Mouse (Mus musculus): ENCODE results near the gene F11. TPM values are rescaled to one million over a fixed set of nuclear protein-coding genes. Genes with fewer than 3 reads are reported as not detected.

The F11 gene
- not detected for total RNA-seq (2021)
- long read RNA-seq, experiment 1 = 0 reads
- long read RNA-seq, experiment 2 = 0 reads

DNA sequence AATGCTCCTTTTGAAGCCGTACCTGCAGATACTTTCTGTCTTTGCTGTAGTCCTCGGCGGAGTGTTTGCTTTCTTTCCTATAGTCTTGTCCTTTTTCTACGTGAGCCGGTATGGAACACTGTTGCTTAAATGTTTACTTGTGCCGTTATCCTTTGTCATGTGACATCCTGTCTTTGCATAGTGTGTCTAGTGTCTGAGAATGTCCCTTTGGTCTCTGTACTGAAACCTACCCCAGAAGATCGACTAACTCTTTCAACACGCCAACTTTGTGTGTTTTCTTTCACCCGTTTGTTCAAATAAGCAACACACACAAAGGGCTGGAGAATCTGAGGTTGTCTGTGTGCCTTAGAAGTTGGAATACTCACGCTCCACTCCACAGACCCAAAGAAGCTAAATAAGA lies at the start of gene F11:
F11 (minus strand) TSS at position 112 of the 400 bp plus-strand sequence.
- no peak within 1 kb of the TSS for H3K27ac ChIP-seq
- DNase-seq (ENCODE audit: low spot score in 2 of 2) = no peak
- no peak within 1 kb of the TSS for H3K4me3 ChIP-seq
- no peak for TF ChIP-seq CTCF (conservative IDR thresholded peaks at IDR 0.05)

DNA sequence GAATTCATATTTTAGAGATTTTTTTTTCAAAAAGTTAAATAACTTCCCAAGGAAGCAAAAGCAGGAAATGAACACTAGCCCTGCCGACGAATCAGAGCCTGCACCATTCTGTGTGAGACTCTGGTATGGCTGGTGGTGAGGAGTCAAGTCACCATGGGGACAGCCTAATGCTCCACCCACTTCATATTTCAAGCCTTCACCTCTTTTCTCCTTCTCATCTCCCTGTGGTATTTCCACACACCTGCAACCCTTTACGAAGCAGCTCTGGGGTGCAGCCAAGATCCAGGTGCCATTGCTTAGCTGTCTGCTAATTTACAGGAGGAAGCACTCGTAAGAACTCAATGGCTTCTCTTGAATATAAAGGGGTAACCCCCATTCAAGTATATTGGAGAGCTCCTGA lies 49.1 kb upstream of the F11 start:
- no peak overlapping the region for H3K4me3 ChIP-seq
- no peak overlapping the region for H3K27ac ChIP-seq
- TF ChIP-seq CTCF (conservative IDR thresholded peaks at IDR 0.05) = no peak
- no peak for DNase-seq (ENCODE audit: low spot score in 2 of 2)

DNA sequence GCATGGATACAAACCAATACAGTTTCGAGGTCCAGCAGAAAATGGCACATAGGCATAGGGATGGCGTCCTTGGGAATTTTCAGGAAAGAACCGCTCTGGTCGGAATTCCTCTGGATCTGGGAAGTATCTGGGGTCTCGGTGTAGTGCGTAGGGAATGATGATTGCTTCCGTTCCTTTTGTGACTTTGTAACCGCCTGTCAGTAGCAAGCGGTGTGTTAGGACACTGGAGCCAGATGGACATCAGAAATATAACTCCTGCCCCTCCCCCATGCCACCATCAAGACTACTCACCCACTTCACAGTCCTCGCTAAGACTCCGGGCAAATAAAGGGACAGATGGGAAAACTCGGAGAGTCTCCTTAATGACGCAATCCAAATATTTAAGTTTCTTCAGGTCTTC lies 46.5 kb upstream of the F11 start, which contains the start of gene Gm45753:
Gm45753 (minus strand) TSS at position 101 of the 400 bp plus-strand sequence.
- no peak for TF ChIP-seq CTCF (conservative IDR thresholded peaks at IDR 0.05)
- no peak within 1 kb of the TSS for H3K4me3 ChIP-seq
- no peak within 1 kb of the TSS for H3K27ac ChIP-seq
- no peak for DNase-seq (ENCODE audit: low spot score in 2 of 2)

DNA sequence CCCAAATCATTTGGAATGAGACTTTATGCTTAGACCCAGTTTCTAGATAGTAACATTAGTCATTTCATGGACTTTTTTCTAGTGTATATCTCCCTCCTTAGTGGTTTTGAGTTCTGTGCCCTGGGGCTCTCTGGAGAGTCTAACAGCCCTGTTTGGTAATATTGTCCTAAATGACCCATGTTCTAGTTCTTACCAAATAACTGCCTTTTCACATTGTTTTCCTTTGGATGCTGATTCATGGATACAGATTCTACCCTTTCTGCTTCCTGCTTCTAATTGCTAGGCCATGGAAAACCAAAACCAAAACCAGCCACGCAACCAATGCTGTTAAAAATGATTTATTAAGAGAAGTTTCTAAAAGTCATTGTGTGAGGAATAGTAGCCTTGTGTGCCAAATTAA lies 43.6 kb upstream of the F11 start:
- H3K4me3 ChIP-seq = no peak overlapping the region
- DNase-seq (ENCODE audit: low spot score in 2 of 2) = no peak
- no peak for TF ChIP-seq CTCF (conservative IDR thresholded peaks at IDR 0.05)
- no peak overlapping the region for H3K27ac ChIP-seq

DNA sequence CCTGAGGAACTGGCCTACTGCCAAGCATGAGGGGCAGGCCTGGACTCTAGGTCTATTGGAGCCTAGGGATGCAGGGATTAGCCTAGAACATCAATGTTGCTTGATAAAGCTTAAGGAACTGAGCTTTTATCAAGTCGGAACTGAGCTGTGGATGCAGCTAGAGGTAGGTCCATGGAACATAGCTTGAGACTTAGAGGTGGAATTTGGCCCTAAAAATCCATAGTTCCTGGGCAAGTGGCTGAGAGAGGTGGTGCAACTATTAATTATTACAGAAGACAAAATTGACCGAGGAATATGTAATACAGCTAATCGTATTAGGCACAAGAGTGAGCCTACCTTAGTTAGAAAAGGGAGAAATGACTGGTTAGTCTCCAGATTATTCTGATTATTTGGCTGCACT lies 42.5 kb upstream of the F11 start:
- no peak for TF ChIP-seq CTCF (conservative IDR thresholded peaks at IDR 0.05)
- Histone ChIP-seq H3K4me3 (no peak overlapping the region), H3K27ac (no peak overlapping the region)
- DNase-seq (ENCODE audit: low spot score in 2 of 2) = no peak

DNA sequence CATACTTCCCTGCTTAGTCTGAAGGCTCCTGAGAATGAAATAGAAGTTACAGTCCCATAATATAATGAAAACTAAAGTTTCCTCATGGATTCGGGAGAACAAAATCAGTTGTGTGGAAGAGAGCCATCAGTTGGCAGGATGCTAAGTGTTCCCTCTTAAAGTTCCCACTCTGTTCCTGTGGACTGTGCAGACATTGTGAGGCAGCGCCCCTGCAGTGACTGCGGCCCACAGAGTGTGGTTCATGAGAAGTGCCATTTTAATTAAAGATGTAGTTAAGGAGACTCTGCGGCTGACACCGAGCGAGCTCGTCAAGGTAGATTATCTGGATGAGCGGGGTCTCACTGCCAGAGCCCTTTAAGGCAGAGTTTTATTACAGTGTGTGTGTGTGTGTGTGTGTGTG lies 40.6 kb upstream of the F11 start:
- Histone ChIP-seq H3K27ac (no peak overlapping the region), H3K4me3 (no peak overlapping the region)
- DNase-seq (ENCODE audit: low spot score in 2 of 2) = no peak
- peak; percentile 22; the same call in 1 of the 2 replicates for TF ChIP-seq CTCF (conservative IDR thresholded peaks at IDR 0.05)

DNA sequence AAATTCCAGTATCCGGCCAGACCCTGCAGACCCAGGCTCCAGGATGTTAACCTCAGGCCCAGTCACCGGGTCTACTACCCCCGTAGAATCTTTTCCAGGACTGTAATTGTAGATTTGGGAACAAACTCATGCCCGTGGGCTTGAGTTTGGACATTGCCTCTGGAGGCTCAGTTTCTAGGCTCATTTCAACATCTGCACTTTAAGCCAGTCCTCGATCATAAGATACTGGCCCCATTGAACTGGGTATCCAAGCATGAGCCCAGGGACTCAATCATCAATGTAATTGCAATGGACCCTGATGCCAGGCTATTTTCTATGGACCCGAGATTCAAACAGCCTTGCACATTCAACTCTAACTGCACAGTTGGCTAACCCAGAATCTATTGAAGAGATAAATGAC lies 33.4 kb upstream of the F11 start:
- TF ChIP-seq CTCF (conservative IDR thresholded peaks at IDR 0.05) = no peak

DNA sequence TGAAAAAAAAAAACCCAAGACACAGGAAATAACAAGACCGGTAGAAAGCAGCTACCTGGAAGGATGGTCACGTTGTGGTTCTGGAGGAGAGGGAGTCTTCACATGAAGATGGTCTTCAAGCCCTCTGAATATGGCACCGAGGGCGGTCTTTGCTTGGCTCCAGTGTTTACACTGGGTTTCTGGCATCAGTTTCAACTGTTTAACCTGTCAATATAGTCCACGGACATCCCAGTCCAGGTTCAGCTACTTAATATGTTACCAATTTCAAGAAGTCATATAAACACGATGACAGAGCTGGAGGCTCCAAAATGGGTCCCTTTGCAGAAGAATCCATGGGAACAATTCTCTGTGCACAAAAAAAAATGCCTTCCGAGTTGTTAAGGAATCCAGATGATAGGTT lies 32.9 kb upstream of the F11 start, which contains the start of gene Klkb1:
Klkb1 (minus strand) TSS at position 173 of the 400 bp plus-strand sequence.
- no peak for TF ChIP-seq CTCF (conservative IDR thresholded peaks at IDR 0.05)
- Histone ChIP-seq H3K27ac (no peak within 1 kb of the TSS), H3K4me3 (no peak within 1 kb of the TSS)
- no peak for DNase-seq (ENCODE audit: low spot score in 2 of 2)

More for the DNA sequence above, 33.4 kb upstream of the F11 start:
- DNase-seq (ENCODE audit: low spot score in 2 of 2) = no peak
- Histone ChIP-seq H3K27ac (no peak overlapping the region), H3K4me3 (no peak overlapping the region)

DNA sequence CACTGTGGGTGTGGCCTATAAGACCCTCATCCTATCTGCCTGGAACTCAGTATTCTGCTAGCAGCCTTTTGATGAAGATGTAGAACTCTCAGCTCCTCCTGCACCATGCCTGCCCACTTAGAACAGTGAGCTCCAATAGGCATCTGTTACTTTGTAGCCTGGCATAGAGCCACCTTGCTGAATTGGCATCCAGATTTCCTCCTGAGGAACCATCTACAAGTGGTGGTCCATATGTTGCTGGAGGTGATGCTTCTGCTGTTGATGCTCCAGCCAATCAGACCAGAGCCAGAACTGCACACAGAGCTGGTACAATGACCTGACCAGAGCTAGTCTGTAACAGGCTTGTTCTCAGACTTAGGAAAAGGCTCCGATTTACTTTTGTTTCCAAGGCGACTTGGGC lies 30.0 kb upstream of the F11 start:
- peak; percentile 67 for DNase-seq (ENCODE audit: low spot score in 2 of 2)
- no peak for TF ChIP-seq CTCF (conservative IDR thresholded peaks at IDR 0.05)

DNA sequence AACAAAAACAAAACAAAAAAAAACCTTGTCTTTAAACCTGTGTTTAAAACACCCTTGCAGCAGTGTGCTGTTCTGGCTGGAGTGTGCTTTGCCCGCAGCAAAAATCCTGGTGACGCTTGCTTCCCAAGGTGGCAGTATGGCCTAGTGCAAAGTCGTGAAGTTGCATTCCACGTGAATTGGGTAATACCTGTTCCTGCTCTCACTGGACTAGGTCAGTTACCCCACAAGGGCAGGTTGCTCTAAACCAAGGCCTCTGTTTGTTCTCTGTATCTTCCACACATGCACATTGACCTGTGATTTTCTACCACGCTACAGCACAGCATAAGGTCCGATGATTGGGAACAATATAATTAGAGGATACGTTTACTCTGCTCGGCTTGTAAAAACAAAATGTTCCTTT lies 19.8 kb upstream of the F11 start:
- H3K27ac ChIP-seq = no peak overlapping the region
- no peak overlapping the region for H3K4me3 ChIP-seq
- no peak for DNase-seq (ENCODE audit: low spot score in 2 of 2)
- TF ChIP-seq CTCF (conservative IDR thresholded peaks at IDR 0.05) = no peak

More for the DNA sequence above, 30.0 kb upstream of the F11 start:
- Histone ChIP-seq H3K4me3 (no peak overlapping the region), H3K27ac (no peak overlapping the region; the same call in 1 of the 2 replicates)

DNA sequence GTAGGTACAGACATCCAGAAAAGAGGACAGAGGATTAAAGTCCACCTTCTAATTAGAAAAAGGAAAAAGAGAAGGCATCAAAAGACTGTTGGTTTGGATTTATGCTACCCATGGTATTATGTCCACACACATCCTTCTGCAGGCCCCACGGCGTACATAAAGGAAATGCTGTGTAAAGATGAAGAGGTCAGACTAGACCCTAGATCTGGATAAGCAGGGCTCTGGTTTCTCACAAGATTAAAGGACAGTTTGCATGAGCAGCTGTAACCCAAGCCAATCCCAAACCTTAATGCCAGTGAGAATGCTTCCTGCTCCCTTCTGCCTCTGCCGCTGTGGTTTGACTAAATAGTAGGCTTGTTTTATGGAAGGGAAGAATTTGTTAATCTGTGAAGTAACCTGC lies 15.6 kb upstream of the F11 start:
- Histone ChIP-seq H3K4me3 (no peak overlapping the region), H3K27ac (no peak overlapping the region)
- no peak for DNase-seq (ENCODE audit: low spot score in 2 of 2)
- no peak for TF ChIP-seq CTCF (conservative IDR thresholded peaks at IDR 0.05)

DNA sequence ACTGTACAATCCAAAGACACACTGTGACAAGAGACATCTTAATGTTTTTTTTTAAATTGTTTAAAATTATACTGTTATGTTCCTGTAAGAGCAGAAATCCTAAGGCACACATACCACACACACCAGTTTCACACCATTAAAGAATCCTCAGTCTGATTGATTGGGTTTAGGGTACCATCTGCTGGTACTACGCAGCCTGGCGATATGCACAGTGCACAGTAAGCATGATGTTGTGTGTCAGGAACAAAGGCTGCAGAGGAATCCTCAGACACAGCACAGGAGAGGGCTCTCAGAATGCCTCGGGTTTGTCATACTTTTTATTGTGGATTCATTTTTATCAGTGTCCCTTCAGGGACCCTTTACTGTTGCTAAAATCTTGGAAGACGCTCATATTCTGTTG lies 12.5 kb upstream of the F11 start:
- no peak overlapping the region for H3K27ac ChIP-seq
- TF ChIP-seq CTCF (conservative IDR thresholded peaks at IDR 0.05) = no peak
- no peak for DNase-seq (ENCODE audit: low spot score in 2 of 2)
- no peak overlapping the region for H3K4me3 ChIP-seq

DNA sequence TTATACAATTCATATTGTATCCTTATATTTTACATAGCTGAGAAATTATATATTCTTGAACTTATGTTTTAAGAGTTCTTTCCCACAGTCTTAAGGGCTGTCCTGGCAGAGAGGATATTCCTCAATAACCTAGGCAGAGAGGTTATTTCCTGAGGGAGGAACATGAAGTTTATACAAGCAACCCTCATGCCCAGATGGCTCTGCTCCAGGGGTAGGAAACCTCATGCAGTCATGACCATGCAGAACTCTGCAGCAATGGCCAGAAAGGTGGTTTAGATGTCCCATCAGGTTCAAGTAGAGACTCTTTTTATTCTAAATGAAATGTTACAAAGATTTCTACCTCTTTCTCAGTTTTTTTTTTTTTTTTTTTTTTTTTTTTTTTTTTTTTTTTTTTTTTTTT lies 7.2 kb upstream of the F11 start:
- no peak for TF ChIP-seq CTCF (conservative IDR thresholded peaks at IDR 0.05)
- DNase-seq (ENCODE audit: low spot score in 2 of 2) = no peak
- H3K4me3 ChIP-seq = no peak overlapping the region
- H3K27ac ChIP-seq = no peak overlapping the region

DNA sequence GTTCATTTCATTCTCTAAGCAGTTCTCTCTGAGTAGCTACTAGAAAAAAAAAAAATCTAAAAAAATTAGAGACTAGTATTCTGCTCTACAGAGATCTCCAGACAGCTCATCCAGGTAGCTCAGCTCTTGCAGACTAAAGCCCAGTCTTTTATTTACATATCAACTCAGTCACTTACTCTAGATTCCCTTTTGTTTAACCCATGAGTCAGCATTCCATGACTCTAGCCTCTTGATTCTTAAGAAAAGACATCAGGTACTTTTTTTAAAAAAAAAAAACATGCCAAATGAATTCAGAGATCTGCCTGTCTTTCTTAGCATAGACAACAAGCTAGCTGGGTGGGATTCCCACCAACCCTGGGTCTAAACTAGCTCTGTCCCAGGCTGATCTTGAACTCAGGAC lies 6.7 kb upstream of the F11 start:
- DNase-seq (ENCODE audit: low spot score in 2 of 2) = no peak
- TF ChIP-seq CTCF (conservative IDR thresholded peaks at IDR 0.05) = no peak

More for the DNA sequence above, 6.7 kb upstream of the F11 start:
- Histone ChIP-seq H3K27ac (no peak overlapping the region), H3K4me3 (no peak overlapping the region)

Measured in layer of hippocampus, adult 2 months (tissue).